8 mouse cellular contexts compared by ENCODE assay signal in the genomic region with DNA sequence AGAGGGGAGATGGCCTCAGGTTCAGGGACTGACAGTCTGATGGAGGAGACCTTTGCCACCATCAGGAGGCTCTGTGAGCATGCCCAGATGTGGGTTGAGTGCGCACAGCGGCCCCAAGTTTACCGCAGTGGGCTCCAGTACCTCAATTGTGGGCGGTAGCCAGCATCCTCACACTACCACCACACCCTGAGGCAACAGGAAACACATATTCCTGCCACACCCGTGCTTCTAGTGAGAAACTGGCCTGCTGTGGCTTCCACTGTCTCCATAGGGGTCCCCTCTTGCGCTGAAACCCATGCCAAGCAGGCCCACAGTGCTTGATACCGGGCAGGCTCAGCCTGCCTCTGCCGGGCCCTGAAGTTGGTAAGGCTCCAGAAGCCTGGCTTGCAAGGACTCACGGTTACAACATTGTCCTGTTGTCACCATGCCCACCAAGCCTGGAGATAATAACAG. TPM values are rescaled to one million over a fixed set of nuclear protein-coding genes. Genes with fewer than 3 reads are reported as not detected.
DNase-seq lines count a peak whose midpoint lies in the region; ATAC-seq and TF ChIP-seq lines count a peak whose summit lies in the region.

No protein-coding gene starts in this region.

- no peak for TF ChIP-seq CTCF in left cerebral cortex, adult 2 months (IDR thresholded peaks at IDR 0.05)
- no peak for TF ChIP-seq CTCF in midbrain, postnatal 0 days (IDR thresholded peaks at IDR 0.05)

- intact Hi-C loops in left cerebral cortex, adult 2 months (cut with DNase I), result no loop called here
- intact Hi-C loops in left cerebral cortex, postnatal 4 days (cut with DNase I), result no loop called here
- intact Hi-C loops in heart, postnatal 36 days (cut with DNase I), result loop anchor here (5.0 kb wide), 1 partner anchor 58 kb away; no protein-coding TSS in a partner anchor

- no peaks in the 10 kb centered on the region for H3K36me3 ChIP-seq in lung, embryonic 16.5 days (ENCODE audit: control insufficient read depth, insufficient read depth, low read length)
- H3K36me3 ChIP-seq in midbrain, postnatal 0 days (ENCODE audit: insufficient read depth, low read length), result no peaks in the 10 kb centered on the region

- H3K4me1 ChIP-seq in lung, embryonic 16.5 days (replicated peaks; ENCODE audit: control insufficient read depth, insufficient read depth, low read length), result peaks cover 25% of the 10 kb centered on the region
- no peaks in the 10 kb centered on the region for H3K4me1 ChIP-seq in midbrain, postnatal 0 days (ENCODE audit: insufficient read depth, low read length)

- H3K27ac ChIP-seq in left cerebral cortex, adult 2 months, result peak overlapping the region; percentile 83
- H3K27ac ChIP-seq in lung, embryonic 16.5 days (ENCODE audit: low read length), result peak overlapping the region; percentile 83
- H3K27ac ChIP-seq in midbrain, postnatal 0 days (ENCODE audit: low read depth, low read length), result no peak overlapping the region

- H3K9ac ChIP-seq in lung, embryonic 16.5 days (ENCODE audit: low read length), result peak overlapping the region; percentile 16; the same call in 1 of the 2 replicates
- no peak overlapping the region for H3K9ac ChIP-seq in midbrain, postnatal 0 days (replicated peaks; ENCODE audit: low read length, poor library complexity, severe bottlenecking)

- peak; percentile 45 for ATAC-seq in lung, embryonic 16.5 days (ENCODE audit: low read depth)
- no peak for ATAC-seq in midbrain, postnatal 0 days (ENCODE audit: low FRiP score)

- H3K4me3 ChIP-seq in left cerebral cortex, adult 2 months, result no peak overlapping the region
- H3K4me3 ChIP-seq in lung, embryonic 16.5 days (ENCODE audit: low read length), result no peak overlapping the region
- no peak overlapping the region for H3K4me3 ChIP-seq in midbrain, postnatal 0 days (ENCODE audit: low read depth, low read length)

- no peaks in the 10 kb centered on the region for H3K27me3 ChIP-seq in lung, embryonic 16.5 days (ENCODE audit: control insufficient read depth, insufficient read depth, low read depth, low read length)
- H3K27me3 ChIP-seq in midbrain, postnatal 0 days (ENCODE audit: insufficient read depth, low read length), result no peaks in the 10 kb centered on the region

- no peak for DNase-seq in left cerebral cortex, adult 2 months (ENCODE audit: extremely low spot score in 1 of 2, low spot score in 2 of 2)
- no peak for DNase-seq in left cerebral cortex, postnatal 4 days
- DNase-seq in c-Kit-negative CD71-positive TER-119-positive erythroid progenitor cells, embryonic 14.5 days (ENCODE audit: low read depth, low spot score), result peak; percentile 25
- DNase-seq in heart, postnatal 36 days, result peak; percentile 46 to 70
- DNase-seq in thymus, postnatal 36 days, result peak; percentile 42 to 57
- no peak for DNase-seq in midbrain, postnatal 0 days (ENCODE audit: low spot score)
- DNase-seq in ovary, postnatal 36 days (ENCODE audit: low spot score), result no peak

- H3K4me2 ChIP-seq in lung, embryonic 16.5 days (ENCODE audit: low read depth, low read length), result peak overlapping the region; percentile 23
- no peak overlapping the region for H3K4me2 ChIP-seq in midbrain, postnatal 0 days (ENCODE audit: low read depth, low read length, poor library complexity, severe bottlenecking)

- H3K9me3 ChIP-seq in lung, embryonic 16.5 days (ENCODE audit: control insufficient read depth, low read length), result no peaks in the 10 kb centered on the region
- no peaks in the 10 kb centered on the region for H3K9me3 ChIP-seq in midbrain, postnatal 0 days (ENCODE audit: low read length)

- WGBS in lung, embryonic 16.5 days, result 42% methylated on average over 9 of the region's 9 CpGs
- WGBS in midbrain, postnatal 0 days, result 51% methylated on average over 9 of the region's 9 CpGs

RNA-seq across cellular contexts. Expression of a gene that starts 30.6 kb away (rescaled TPM):
- total RNA-seq in left cerebral cortex, adult 2 months (2021), result 10 to 100 TPM; 43.1 to 43.6 TPM
- total RNA-seq in left cerebral cortex, postnatal 4 days (2021), result 10 to 100 TPM; 12.2 to 13.7 TPM
- 10 to 100 TPM; 22.0 to 23.2 TPM for total RNA-seq in heart, postnatal 36 days (2021)
- polyA plus RNA-seq in lung, embryonic 16.5 days (2015; fragmentation: Nextera tagmentation; extraction: Ambion mirVana), result 1.9 and 2.1 TPM in 2 replicates
- total RNA-seq in midbrain, postnatal 0 days (2014; rRNA removed), result 17.1 and 28.7 TPM in 2 replicates
- 2.7 and 3.4 TPM in 2 replicates for polyA plus RNA-seq in midbrain, postnatal 0 days (2015; fragmentation: Nextera tagmentation; extraction: Ambion mirVana)

RNA-seq across cellular contexts. Expression of a gene that starts 33.2 kb away (rescaled TPM):
- total RNA-seq in left cerebral cortex, adult 2 months (2021), result 1 to 10 TPM; 3.4 to 3.7 TPM
- total RNA-seq in left cerebral cortex, postnatal 4 days (2021), result 1 to 10 TPM; 1.9 to 4.1 TPM
- total RNA-seq in heart, postnatal 36 days (2021), result 10 to 100 TPM; 14.3 to 16.2 TPM
- polyA plus RNA-seq in lung, embryonic 16.5 days (2015; fragmentation: Nextera tagmentation; extraction: Ambion mirVana), result 25.2 and 27.7 TPM in 2 replicates
- 1.9 and 3.1 TPM in 2 replicates for total RNA-seq in midbrain, postnatal 0 days (2014; rRNA removed)
- 1.9 and 2.5 TPM in 2 replicates for polyA plus RNA-seq in midbrain, postnatal 0 days (2015; fragmentation: Nextera tagmentation; extraction: Ambion mirVana)

Comparison
In these comparisons a context has a peak if more than half of its experiments do, and no peak if none do; other contexts are left out.
1. DNase-seq: peak in c-Kit-negative CD71-positive TER-119-positive erythroid progenitor cells, embryonic 14.5 days (single experiment), heart, postnatal 36 days (2 of 2) and thymus, postnatal 36 days (2 of 2); none in left cerebral cortex, adult 2 months (0 of 2), left cerebral cortex, postnatal 4 days (single experiment), midbrain, postnatal 0 days (single experiment) and ovary, postnatal 36 days (single experiment).